Mouse (Mus musculus) heart, postnatal 0 days (tissue): ENCODE data around the gene Zfp579. TPM values are rescaled to one million over a fixed set of nuclear protein-coding genes. Genes with fewer than 3 reads are reported as not detected.

Experiments used
- ATAC-seq: fragments of 200-750 bp; cut with Nextera tagmentation; 2 replicates; pipeline ENCODE4 v1.8.0; 2017; ENCODE audit warnings: low read depth, moderate number of reproducible peaks, moderate library complexity; ENCODE audit not compliant: insufficient read depth
- DNase-seq: peaks from one replicate; pipeline ENCODE4 v3.0.0-alpha.2; 2016; ENCODE audit warnings: low spot score
- H3K27ac ChIP-seq: fragments of 300-500 bp; sonication (generic); 2 replicates; pipeline ENCODE4 v1.5.1; 2014; ENCODE audit warnings: low read depth, mild to moderate bottlenecking
- H3K27me3 ChIP-seq: fragments of 300-500 bp; sonication (generic); 2 replicates; pipeline ENCODE4 v1.6.1; 2014; ENCODE audit warnings: low read length, mixed read lengths; ENCODE audit not compliant: control insufficient read depth, insufficient read depth
- H3K36me3 ChIP-seq: fragments of 300-500 bp; sonication (generic); replicated peaks from 2 replicates; pipeline ENCODE4 v1.6.1; 2014; ENCODE audit warnings: low read length, mixed read lengths; ENCODE audit not compliant: control insufficient read depth, insufficient read depth
- H3K4me1 ChIP-seq: fragments of 300-500 bp; sonication (generic); 2 replicates; pipeline ENCODE4 v1.6.1; 2014; ENCODE audit warnings: antibody characterized with exemption; ENCODE audit not compliant: control insufficient read depth, insufficient read depth
- H3K4me2 ChIP-seq: fragments of 300-500 bp; sonication (generic); 2 replicates; pipeline ENCODE4 v1.6.1; 2014; ENCODE audit warnings: low read depth, mild to moderate bottlenecking, low read length, moderate library complexity
- H3K4me3 ChIP-seq: fragments of 300-500 bp; sonication (generic); 2 replicates; pipeline ENCODE4 v1.5.1; 2014; ENCODE audit warnings: low read depth, low read length
- H3K9ac ChIP-seq: fragments of 300-500 bp; sonication (generic); replicated peaks from 2 replicates; pipeline ENCODE4 v1.6.1; 2014; ENCODE audit warnings: low read depth, low read length, mixed read lengths
- H3K9me3 ChIP-seq: fragments of 300-500 bp; sonication (generic); replicated peaks from 2 replicates; pipeline ENCODE4 v1.6.1; 2016; ENCODE audit warnings: low read length; ENCODE audit not compliant: control insufficient read depth
- CTCF ChIP-seq: IDR thresholded peaks from 2 replicates; pipeline ENCODE4 v1.5.1; 2016; ENCODE audit warnings: antibody characterized with exemption, control low read depth, low read depth
- EP300 ChIP-seq: IDR thresholded peaks from 2 replicates; pipeline ENCODE4 v1.6.1; 2016; ENCODE audit warnings: antibody characterized with exemption, low read depth
- WGBS: fragments of 180-500 bp; shearing (Covaris S2); extraction: QIAGEN DNeasy Blood & Tissue Kit; methylation state at CpG from one replicate; pipeline ENCODE4 v1.1.7; 2014; 5-methylcytosine and 5-hydroxymethylcytosine counted together
- polyA plus RNA-seq: library from polyadenylated mRNA; unstranded; fragments of >200 nt; fragmentation: Nextera tagmentation; extraction: Ambion mirVana; gene quantifications from 2 replicates; pipeline ENCODE4 v1.2.1, GENCODE M21; 2015
- total RNA-seq: library from RNA; depleted of rRNA; stranded (reverse); fragments of >200 nt; gene quantifications from 2 replicates; pipeline ENCODE4 v1.2.3, GENCODE M21; 2014; ENCODE audit warnings: low replicate concordance

Zfp579 gene
- total and polyA plus RNA-seq, 2 experiments from 2014 or later = 15.0 to 25.4 TPM

- TF ChIP-seq EP300 (no peak), CTCF (no peak)
- ATAC-seq = no peak
- 97% methylated on average over 21 of the region's 21 CpGs for WGBS
These were observed 22.0 kb upstream of the Zfp579 start for GRCm38 (mm10) chr7:5017931-5018330.

GRCm38 (mm10) chr7:5017352-5017751 lies 21.4 kb upstream of the Zfp579 start:
- Histone ChIP-seq H3K4me1 (peaks cover 22% of the 10 kb centered on the region), H3K27ac (no peak overlapping the region), H3K4me2 (no peak overlapping the region), H3K4me3 (no peak overlapping the region), H3K36me3 (peaks cover 10% of the 10 kb centered on the region), H3K9ac (no peak overlapping the region), H3K9me3 (no peaks in the 10 kb centered on the region), H3K27me3 (no peaks in the 10 kb centered on the region)
- DNase-seq = no peak
- TF ChIP-seq CTCF = 0 out of 2 replicates have a peak, but pooled peaks have one; percentile 6
- no peak for TF ChIP-seq EP300
- ATAC-seq = no peak
- WGBS = 94% methylated on average over 16 of the region's 16 CpGs

More at GRCm38 (mm10) chr7:5017931-5018330, 22.0 kb upstream of the Zfp579 start:
- DNase-seq = no peak
- no peak overlapping the region for H3K4me3 ChIP-seq
- H3K27ac ChIP-seq = no peak overlapping the region
- no peak overlapping the region for H3K4me2 ChIP-seq
- H3K9ac ChIP-seq = no peak overlapping the region
- no peaks in the 10 kb centered on the region for H3K27me3 ChIP-seq
- H3K36me3 ChIP-seq = peaks cover 9% of the 10 kb centered on the region
- H3K9me3 ChIP-seq = no peaks in the 10 kb centered on the region
- peaks cover 22% of the 10 kb centered on the region for H3K4me1 ChIP-seq

- Histone ChIP-seq H3K27me3 (no peaks in the 10 kb centered on the region), H3K4me1 (peaks cover 22% of the 10 kb centered on the region), H3K27ac (no peak overlapping the region), H3K9me3 (no peaks in the 10 kb centered on the region), H3K4me2 (no peak overlapping the region), H3K9ac (no peak overlapping the region), H3K4me3 (no peak overlapping the region), H3K36me3 (peaks cover 9% of the 10 kb centered on the region)
- 98% methylated on average over 2 of the region's 2 CpGs for WGBS
- ATAC-seq = no peak
- no peak for DNase-seq
- TF ChIP-seq CTCF (no peak), EP300 (no peak)
These were observed 21.0 kb upstream of the Zfp579 start for GRCm38 (mm10) chr7:5016920-5017319.

GRCm38 (mm10) chr7:5016057-5016456 lies 20.1 kb upstream of the Zfp579 start:
- no peaks in the 10 kb centered on the region for H3K9me3 ChIP-seq
- peaks cover 18% of the 10 kb centered on the region for H3K36me3 ChIP-seq
- H3K4me1 ChIP-seq = peaks cover 18% of the 10 kb centered on the region
- no peak for TF ChIP-seq EP300
- TF ChIP-seq CTCF = no peak
- 70% methylated on average over 3 of the region's 3 CpGs for WGBS
- H3K27ac ChIP-seq = peak overlapping the region; percentile 96
- H3K4me3 ChIP-seq = peak overlapping the region; percentile 74
- DNase-seq (no peak), ATAC-seq (no peak)
- H3K27me3 ChIP-seq = no peaks in the 10 kb centered on the region
- H3K9ac ChIP-seq = peak overlapping the region; percentile 78
- H3K4me2 ChIP-seq = peak overlapping the region; percentile 70

- no peaks in the 10 kb centered on the region for H3K27me3 ChIP-seq
- H3K9ac ChIP-seq = peak within 1 kb of the TSS; percentile 78
- H3K4me3 ChIP-seq = peak within 1 kb of the TSS; percentile 74
- H3K4me1 ChIP-seq = peaks cover 16% of the 10 kb centered on the region
- H3K9me3 ChIP-seq = no peaks in the 10 kb centered on the region
- WGBS = under 1% methylated on average over 73 of the region's 76 CpGs
- peaks cover 25% of the 10 kb centered on the region for H3K36me3 ChIP-seq
- H3K27ac ChIP-seq = peak within 1 kb of the TSS; percentile 96
- peak within 1 kb of the TSS; percentile 70 for H3K4me2 ChIP-seq
- peak; percentile 95 for DNase-seq
- TF ChIP-seq CTCF = no peak
- no peak for TF ChIP-seq EP300
- peak; percentile 79 for ATAC-seq
These were observed 19.4 kb upstream of the Zfp579 start, which contains the start of gene Gm44973 for GRCm38 (mm10) chr7:5015118-5016001. Gm44973 (plus strand) TSS chr7:5015496.
